Mouse (Mus musculus) heart, embryonic 14.5 days (tissue): Measurements from ENCODE around the gene Zfp367. TPM values are rescaled to one million over a fixed set of nuclear protein-coding genes. Genes with fewer than 3 reads are reported as not detected.

Experiments
- ATAC-seq: fragments of 200-750 bp; cut with Nextera tagmentation; 2 replicates; pipeline ENCODE4 v1.8.0; 2017; ENCODE audit warnings: low read depth, moderate TSS enrichment; ENCODE audit not compliant: insufficient number of reproducible peaks, insufficient read depth, low FRiP score
- H3K27ac ChIP-seq, 2 experiments: fragments of 200-500 bp in 1 of 2; fragments of 300-500 bp in 1 of 2; sonication (generic) in 1 of 2; replicated peaks in 1 of 2; 2 replicates each; pipeline ENCODE4 v1.5.1; 2012 to 2014; ENCODE audit warnings: low read depth in 2 of 2, low read length in 2 of 2, control low read depth in 1 of 2, mild to moderate bottlenecking in 1 of 2, mixed read lengths in 1 of 2; ENCODE audit not compliant: control insufficient read depth in 1 of 2, insufficient read depth in 1 of 2
- H3K27me3 ChIP-seq: fragments of 300-500 bp; sonication (generic); 2 replicates; pipeline ENCODE4 v1.6.1; 2014; ENCODE audit warnings: mild to moderate bottlenecking, low read length, control low read depth; ENCODE audit not compliant: control insufficient read depth, insufficient read depth
- H3K36me3 ChIP-seq: fragments of 300-500 bp; sonication (generic); 2 replicates; pipeline ENCODE4 v1.6.1; 2014; ENCODE audit warnings: mild to moderate bottlenecking, control low read depth, low read length, mixed read lengths; ENCODE audit not compliant: control insufficient read depth, insufficient read depth
- H3K4me1 ChIP-seq, 2 experiments: fragments of 200-500 bp in 1 of 2; fragments of 300-500 bp in 1 of 2; sonication (generic) in 1 of 2; 2 replicates each; pipeline ENCODE4 v1.6.1; 2012 to 2014; ENCODE audit warnings: low read length in 2 of 2, control low read depth in 1 of 2, mixed read lengths in 1 of 2; ENCODE audit not compliant: control insufficient read depth in 2 of 2, insufficient read depth in 2 of 2
- H3K4me2 ChIP-seq: fragments of 300-500 bp; sonication (generic); 2 replicates; pipeline ENCODE4 v1.6.1; 2014; ENCODE audit warnings: mild to moderate bottlenecking, low read length
- H3K4me3 ChIP-seq, 2 experiments: fragments of 200-500 bp in 1 of 2; fragments of 300-500 bp in 1 of 2; sonication (generic) in 1 of 2; 2 replicates each; pipeline ENCODE4 v1.5.1; 2012 to 2014; ENCODE audit warnings: low read length in 2 of 2, mild to moderate bottlenecking in 2 of 2, control low read depth in 1 of 2, low read depth in 1 of 2, moderate library complexity in 1 of 2; ENCODE audit not compliant: control insufficient read depth in 1 of 2, insufficient read depth in 1 of 2
- H3K9ac ChIP-seq: fragments of 300-500 bp; sonication (generic); 2 replicates; pipeline ENCODE4 v1.6.1; 2014; ENCODE audit warnings: mild to moderate bottlenecking, low read length
- H3K9me3 ChIP-seq: fragments of 300-500 bp; sonication (generic); 2 replicates; pipeline ENCODE4 v1.6.1; 2016; ENCODE audit warnings: low read length, control low read depth; ENCODE audit not compliant: control insufficient read depth
- whole genome bisulfite sequencing: fragments of 180-500 bp; shearing (Covaris S2); extraction: QIAGEN DNeasy Blood & Tissue Kit; methylation state at CpG from one replicate; pipeline ENCODE4 v1.1.7; 2014; 5-methylcytosine and 5-hydroxymethylcytosine counted together
- polyA plus RNA-seq: library from polyadenylated mRNA; unstranded; fragments of >200 nt; fragmentation: Nextera tagmentation; extraction: Ambion mirVana; gene quantifications from 2 replicates; pipeline ENCODE4 v1.2.1, GENCODE M21; 2014

Zfp367 gene
- polyA plus RNA-seq, 1 experiment from 2014 or later, result 28.1 TPM

GRCm38 (mm10) chr13:64154651-64155050, 1.6 kb upstream of the Zfp367 start:
- peak overlapping the region; percentile 68 for H3K9ac ChIP-seq
- no peaks in the 10 kb centered on the region for H3K27me3 ChIP-seq
- ATAC-seq, result no peak
- peaks cover 8 to 34% of the 10 kb centered on the region in 2 experiments for H3K4me1 ChIP-seq
- H3K4me3 ChIP-seq, result no peak overlapping the region
- WGBS, result 27% methylated on average over 2 of the region's 2 CpGs
- peak overlapping the region; percentile 94 for H3K4me2 ChIP-seq
- H3K27ac ChIP-seq, result peak overlapping the region; percentile 76 to 92
- no peaks in the 10 kb centered on the region for H3K9me3 ChIP-seq
- no peaks in the 10 kb centered on the region for H3K36me3 ChIP-seq

- Histone ChIP-seq H3K27me3 (no peaks in the 10 kb centered on the region), H3K4me1 (peaks cover 8 to 42% of the 10 kb centered on the region in 2 experiments), H3K27ac (peak overlapping the region; percentile 92 to 93), H3K4me3 (peak overlapping the region; percentile 35 to 91), H3K36me3 (no peaks in the 10 kb centered on the region), H3K9ac (peak overlapping the region; percentile 68), H3K4me2 (peak overlapping the region; percentile 94), H3K9me3 (no peaks in the 10 kb centered on the region)
- ATAC-seq, result peak; percentile 5; the same call in 1 of the 2 replicates
- WGBS, result 1% methylated on average over 18 of the region's 18 CpGs
Measured at GRCm38 (mm10) chr13:64153751-64154267, 807 bp upstream of the Zfp367 start.

GRCm38 (mm10) chr13:64152671-64153082, 325 bp downstream of the Zfp367 start:
- ATAC-seq, result peak; percentile 13; the same call in 1 of the 2 replicates
- peaks cover 8 to 42% of the 10 kb centered on the region in 2 experiments for H3K4me1 ChIP-seq
- H3K36me3 ChIP-seq, result no peaks in the 10 kb centered on the region
- H3K27me3 ChIP-seq, result no peaks in the 10 kb centered on the region
- peak overlapping the region; percentile 81 to 91 for H3K4me3 ChIP-seq
- H3K9me3 ChIP-seq, result no peaks in the 10 kb centered on the region
- under 1% methylated on average over 60 of the region's 61 CpGs for WGBS
- peak overlapping the region; percentile 91 for H3K9ac ChIP-seq
- peak overlapping the region; percentile 94 for H3K4me2 ChIP-seq
- H3K27ac ChIP-seq, result peak overlapping the region; percentile 93 to 95

- peak; percentile 7 for ATAC-seq
- under 1% methylated on average over 39 of the region's 42 CpGs for WGBS
- H3K27ac ChIP-seq, result peak overlapping the region; percentile 93 to 95
- peak overlapping the region; percentile 94 for H3K4me2 ChIP-seq
- no peaks in the 10 kb centered on the region for H3K36me3 ChIP-seq
- H3K4me3 ChIP-seq, result peak overlapping the region; percentile 81 to 91
- no peaks in the 10 kb centered on the region for H3K9me3 ChIP-seq
- H3K9ac ChIP-seq, result peak overlapping the region; percentile 91
- H3K27me3 ChIP-seq, result no peaks in the 10 kb centered on the region
- peaks cover 8 to 42% of the 10 kb centered on the region in 2 experiments for H3K4me1 ChIP-seq
Measured at GRCm38 (mm10) chr13:64152241-64152669, 747 bp downstream of the Zfp367 start.

GRCm38 (mm10) chr13:64150121-64150520, 2.9 kb downstream of the Zfp367 start:
- no peak for ATAC-seq
- peak overlapping the region; percentile 94 for H3K4me2 ChIP-seq
- peak overlapping the region; percentile 8; the same call in 1 of the 2 replicates for H3K9ac ChIP-seq
- H3K36me3 ChIP-seq, result peaks cover 3% of the 10 kb centered on the region
- no peaks in the 10 kb centered on the region for H3K27me3 ChIP-seq
- peak overlapping the region in 1 of 2 experiments; percentile 7; a peak in 1 of 4 replicates for H3K27ac ChIP-seq
- peak overlapping the region in 1 of 2 experiments; percentile 91; a peak in 1 of 4 replicates for H3K4me3 ChIP-seq
- peaks cover 6 to 37% of the 10 kb centered on the region in 2 experiments; a peak in 3 of 4 replicates for H3K4me1 ChIP-seq
- 24% methylated on average over 5 of the region's 5 CpGs for WGBS
- H3K9me3 ChIP-seq, result no peaks in the 10 kb centered on the region

- Histone ChIP-seq H3K9me3 (no peaks in the 10 kb centered on the region), H3K36me3 (peaks cover 28% of the 10 kb centered on the region), H3K27me3 (no peaks in the 10 kb centered on the region), H3K9ac (peak overlapping the region; percentile 75), H3K27ac (peak overlapping the region; percentile 32 to 51; a peak in 3 of 4 replicates), H3K4me3 (peak overlapping the region; percentile 51 to 72), H3K4me2 (peak overlapping the region; percentile 63), H3K4me1 (peaks cover 0 to 7% of the 10 kb centered on the region in 2 experiments; a peak in 1 of 4 replicates)
- WGBS, result 42% methylated on average over 15 of the region's 15 CpGs
- ATAC-seq, result 0 out of 2 replicates have a peak, but pooled peaks have one; percentile 48
Measured at GRCm38 (mm10) chr13:64129616-64130375, 23.2 kb downstream of the Zfp367 start.

GRCm38 (mm10) chr13:64128858-64129615, 24.0 kb downstream of the Zfp367 start, which contains the start of gene Slc35d2:
Gene Slc35d2, minus strand, starts transcription at chr13:64129368.
- WGBS, result 6% methylated on average over 44 of the region's 44 CpGs

More at GRCm38 (mm10) chr13:64128858-64129615, 24.0 kb downstream of the Zfp367 start, which contains the start of gene Slc35d2:
- H3K27ac ChIP-seq, result peak within 1 kb of the TSS; percentile 32 to 51; a peak in 3 of 4 replicates
- no peaks in the 10 kb centered on the region for H3K27me3 ChIP-seq
- peak within 1 kb of the TSS; percentile 51 to 72 for H3K4me3 ChIP-seq
- H3K9me3 ChIP-seq, result no peaks in the 10 kb centered on the region
- peak within 1 kb of the TSS; percentile 75 for H3K9ac ChIP-seq
- peaks cover 20% of the 10 kb centered on the region for H3K36me3 ChIP-seq
- peak; percentile 78 for ATAC-seq
- H3K4me1 ChIP-seq, result peaks cover 0 to 7% of the 10 kb centered on the region in 2 experiments; a peak in 1 of 4 replicates
- peak within 1 kb of the TSS; percentile 63 for H3K4me2 ChIP-seq
